Mouse (Mus musculus): ENCODE measurements around the gene Iars.

DNA sequence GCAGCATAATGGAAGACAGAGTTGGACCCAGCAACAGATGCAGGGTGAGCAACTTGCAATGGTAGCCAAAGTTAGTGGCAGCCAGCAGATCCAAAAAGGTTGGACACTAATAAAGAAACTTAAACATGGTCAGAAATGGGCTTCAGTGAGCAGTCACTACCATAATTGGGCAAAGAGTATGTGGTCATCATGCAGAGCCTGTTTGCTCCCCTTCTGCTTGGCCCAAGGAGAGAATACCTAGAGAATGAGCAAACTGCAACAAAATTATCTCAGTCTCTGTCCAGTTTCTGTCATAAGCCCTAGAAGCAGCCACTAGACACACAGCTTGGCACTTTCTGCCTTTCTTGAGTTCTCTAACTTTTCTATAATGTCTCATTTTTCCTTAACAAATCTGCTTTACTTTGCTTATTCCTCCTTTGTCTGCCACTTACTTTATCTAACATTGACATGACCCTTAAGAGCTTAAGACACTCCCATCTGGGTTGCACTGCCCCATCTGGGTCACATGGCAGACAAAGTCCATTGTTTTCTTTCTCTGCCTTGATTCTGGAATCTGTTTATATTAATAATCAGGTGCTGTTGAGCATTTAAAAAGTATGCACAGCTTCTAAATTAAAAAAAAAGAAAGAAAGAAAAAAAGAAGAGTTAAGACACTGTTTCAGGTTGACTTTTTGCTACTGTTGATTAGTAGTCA, 38.1 kb upstream of the Iars start:
- TF ChIP-seq CTCF (IDR thresholded peaks at IDR 0.05; ENCODE audit: extremely low read depth, insufficient read depth, insufficient read length, insufficient replicate concordance) = no peak
- TF ChIP-seq POLR2A (IDR thresholded peaks at IDR 0.05; ENCODE audit: low read depth, low read length) = no peak
